In the genomic region with DNA sequence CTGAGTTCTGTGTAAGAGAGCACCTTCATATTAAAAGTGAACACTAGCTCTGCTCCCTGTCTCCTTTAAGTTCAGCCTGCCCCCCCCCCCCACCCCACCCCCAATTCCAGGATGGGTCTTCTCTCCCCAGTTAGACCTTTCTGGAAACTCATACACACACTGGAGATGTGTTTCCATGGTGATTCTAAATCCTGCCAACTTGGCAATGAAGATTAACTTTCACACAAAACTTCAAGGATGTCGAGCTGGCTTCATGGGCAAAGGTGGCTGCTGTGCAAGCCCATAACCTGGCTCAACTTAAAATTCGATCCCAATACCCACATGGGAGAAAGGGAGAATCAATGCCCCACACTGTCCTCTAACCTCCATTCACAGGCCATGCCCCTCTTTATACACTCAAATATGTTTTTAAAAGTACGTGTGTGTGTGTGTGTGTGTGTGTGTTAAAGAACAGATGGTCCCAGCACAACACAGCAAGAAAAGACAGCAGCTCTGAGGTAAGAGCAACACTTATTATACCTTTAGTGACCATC, we compare ENCODE assay signal across 8 mouse cellular contexts. TPM values are rescaled to one million over a fixed set of nuclear protein-coding genes. Genes with fewer than 3 reads are reported as not detected.
DNase-seq lines count a peak whose midpoint lies in the region; ATAC-seq and TF ChIP-seq lines count a peak whose summit lies in the region.

No protein-coding gene starts in this region.

- no peaks in the 10 kb centered on the region; the same call in 1 of the 2 replicates for H3K4me1 ChIP-seq in cerebellum, adult 2 months (ENCODE audit: control insufficient read depth, insufficient read depth, low read length)
- H3K4me1 ChIP-seq in lung, postnatal 0 days (ENCODE audit: insufficient read depth, low read depth, low read length): peaks cover 11% of the 10 kb centered on the region; the same call in 1 of the 2 replicates
- H3K4me1 ChIP-seq in limb, embryonic 11.5 days (ENCODE audit: control insufficient read depth, insufficient read depth, low read length): peaks cover 11% of the 10 kb centered on the region
- H3K4me1 ChIP-seq in stomach, embryonic 14.5 days (ENCODE audit: control insufficient read depth, insufficient read depth, low read length): peaks cover 28% of the 10 kb centered on the region

- no peak for TF ChIP-seq EP300 in lung, postnatal 0 days (IDR thresholded peaks at IDR 0.05)

- peak overlapping the region; percentile 17; the same call in 1 of the 2 replicates for H3K27ac ChIP-seq in cerebellum, adult 2 months (ENCODE audit: insufficient read depth, low read length)
- H3K27ac ChIP-seq in lung, postnatal 0 days (ENCODE audit: low read length): peak overlapping the region; percentile 92; the same call in 1 of the 2 replicates
- H3K27ac ChIP-seq in limb, embryonic 11.5 days (replicated peaks; ENCODE audit: low read depth, low read length): peak overlapping the region; percentile 86; the same call in 1 of the 2 replicates
- H3K27ac ChIP-seq in stomach, embryonic 14.5 days (ENCODE audit: low read length): peak overlapping the region; percentile 96

- no peak for ATAC-seq in lung, postnatal 0 days
- ATAC-seq in limb, embryonic 11.5 days (ENCODE audit: insufficient number of reproducible peaks, low FRiP score, low TSS enrichment, low read depth): no peak
- ATAC-seq in stomach, embryonic 14.5 days (ENCODE audit: insufficient number of reproducible peaks, insufficient read depth, low FRiP score, low read depth): no peak
- no peak for ATAC-seq in megakaryocyte-erythroid progenitor cell, adult 5-6 weeks (replicated peaks; ENCODE audit: low FRiP score, low TSS enrichment, poor library complexity, severe bottlenecking)

- H3K36me3 ChIP-seq in lung, postnatal 0 days (ENCODE audit: insufficient read depth, low read length): 0 out of 2 replicates have a peak, but pooled peaks cover 7% of the 10 kb centered on the region
- H3K36me3 ChIP-seq in limb, embryonic 11.5 days (ENCODE audit: control insufficient read depth, insufficient read depth, low read length): no peaks in the 10 kb centered on the region; the same call in 1 of the 2 replicates
- H3K36me3 ChIP-seq in stomach, embryonic 14.5 days (ENCODE audit: control insufficient read depth, insufficient read depth, low read length): peaks cover 9% of the 10 kb centered on the region

- no peaks in the 10 kb centered on the region for H3K9me3 ChIP-seq in lung, postnatal 0 days (ENCODE audit: low read length)
- no peaks in the 10 kb centered on the region for H3K9me3 ChIP-seq in limb, embryonic 11.5 days (ENCODE audit: control insufficient read depth, low read length)
- H3K9me3 ChIP-seq in stomach, embryonic 14.5 days (ENCODE audit: control insufficient read depth, low read depth, low read length): no peaks in the 10 kb centered on the region

- DNase-seq in cerebellum, adult 2 months: peak in 1 of 2 experiments; percentile 36
- no peak for DNase-seq in cerebellum, adult 11 months
- no peak for DNase-seq in lung, postnatal 0 days (ENCODE audit: low spot score)
- no peak for DNase-seq in lung, adult 18-20 months
- DNase-seq in limb, embryonic 11.5 days (ENCODE audit: low spot score): no peak
- no peak for DNase-seq in right cerebral cortex, postnatal 14 days

- TF ChIP-seq CTCF in cerebellum, adult 2 months (IDR thresholded peaks at IDR 0.05; ENCODE audit: borderline replicate concordance, insufficient read depth, low read depth, low read length): no peak
- TF ChIP-seq CTCF in lung, postnatal 0 days (IDR thresholded peaks at IDR 0.05): no peak

- no peak for TF ChIP-seq POLR2A in cerebellum, adult 2 months (IDR thresholded peaks at IDR 0.05; ENCODE audit: borderline replicate concordance, insufficient read depth, low read length)

- H3K4me3 ChIP-seq in cerebellum, adult 2 months (replicated peaks; ENCODE audit: insufficient read depth, low read depth, low read length): peak overlapping the region; percentile 70
- no peak overlapping the region for H3K4me3 ChIP-seq in lung, postnatal 0 days (ENCODE audit: low read depth, low read length)
- peak overlapping the region; percentile 78; the same call in 1 of the 2 replicates for H3K4me3 ChIP-seq in limb, embryonic 11.5 days (ENCODE audit: low read depth, low read length)
- peak overlapping the region; percentile 85 for H3K4me3 ChIP-seq in stomach, embryonic 14.5 days (ENCODE audit: low read depth, low read length)

- peak overlapping the region; percentile 69 for H3K4me2 ChIP-seq in lung, postnatal 0 days (replicated peaks; ENCODE audit: low read depth, low read length)
- peak overlapping the region; percentile 88 for H3K4me2 ChIP-seq in limb, embryonic 11.5 days (ENCODE audit: low read depth, severe bottlenecking)
- peak overlapping the region; percentile 83 for H3K4me2 ChIP-seq in stomach, embryonic 14.5 days (replicated peaks; ENCODE audit: low read depth, low read length)

- H3K9ac ChIP-seq in lung, postnatal 0 days (replicated peaks; ENCODE audit: low read depth): peak overlapping the region; percentile 57; the same call in 1 of the 2 replicates
- H3K9ac ChIP-seq in limb, embryonic 11.5 days (ENCODE audit: low read length): no peak overlapping the region; the same call in 1 of the 2 replicates
- peak overlapping the region; percentile 88 for H3K9ac ChIP-seq in stomach, embryonic 14.5 days (replicated peaks; ENCODE audit: low read depth, low read length)

- 16% methylated on average over 3 of the region's 3 CpGs for WGBS in cerebellum, adult 2 months
- WGBS in lung, postnatal 0 days: 54% methylated on average over 3 of the region's 3 CpGs
- WGBS in limb, embryonic 11.5 days: 74% methylated on average over 3 of the region's 3 CpGs
- 46% methylated on average over 3 of the region's 3 CpGs for WGBS in stomach, embryonic 14.5 days

- no peaks in the 10 kb centered on the region for H3K27me3 ChIP-seq in cerebellum, adult 2 months (ENCODE audit: control insufficient read depth, insufficient read depth, low read length)
- no peaks in the 10 kb centered on the region for H3K27me3 ChIP-seq in lung, postnatal 0 days (replicated peaks; ENCODE audit: insufficient read depth, low read length)
- H3K27me3 ChIP-seq in limb, embryonic 11.5 days (ENCODE audit: control insufficient read depth, insufficient read depth, low read length): no peaks in the 10 kb centered on the region
- no peaks in the 10 kb centered on the region for H3K27me3 ChIP-seq in stomach, embryonic 14.5 days (ENCODE audit: control insufficient read depth, insufficient read depth, low read length)

RNA-seq across cellular contexts. Expression of gene Ppp6r1, which starts 1.2 kb away (rescaled TPM):
- 130 and 136 TPM in 2 replicates for polyA plus RNA-seq in cerebellum, adult 2 months (2012; rRNA removed)
- polyA plus RNA-seq in lung, postnatal 0 days (2015; fragmentation: Nextera tagmentation; extraction: Ambion mirVana): 6.8 and 7.5 TPM in 2 replicates
- polyA plus RNA-seq in limb, embryonic 11.5 days (2014; fragmentation: Nextera tagmentation; extraction: Ambion mirVana): 4.9 and 6.5 TPM in 2 replicates
- 10.2 and 11.7 TPM in 2 replicates for polyA plus RNA-seq in stomach, embryonic 14.5 days (2014; fragmentation: Nextera tagmentation; extraction: Ambion mirVana)
- 81.4 and 118 TPM in 2 replicates for total RNA-seq in megakaryocyte-erythroid progenitor cell, adult 5-6 weeks (2014; fragmentation: Nextera tagmentation)
- total RNA-seq in megakaryocyte-erythroid progenitor cell, adult 5-6 weeks (2017): 82.5 and 90.9 TPM in 2 replicates

RNA-seq across cellular contexts. Expression of gene Hspbp1, which starts 24.9 kb away (rescaled TPM):
- polyA plus RNA-seq in cerebellum, adult 2 months (2012; rRNA removed): 94.5 and 96.8 TPM in 2 replicates
- 49.7 and 54.4 TPM in 2 replicates for polyA plus RNA-seq in lung, postnatal 0 days (2015; fragmentation: Nextera tagmentation; extraction: Ambion mirVana)
- polyA plus RNA-seq in limb, embryonic 11.5 days (2014; fragmentation: Nextera tagmentation; extraction: Ambion mirVana): 104 and 112 TPM in 2 replicates
- polyA plus RNA-seq in stomach, embryonic 14.5 days (2014; fragmentation: Nextera tagmentation; extraction: Ambion mirVana): 84.8 and 94.2 TPM in 2 replicates
- total RNA-seq in megakaryocyte-erythroid progenitor cell, adult 5-6 weeks (2014; fragmentation: Nextera tagmentation): 69.0 and 77.0 TPM in 2 replicates
- 44.9 and 47.4 TPM in 2 replicates for total RNA-seq in megakaryocyte-erythroid progenitor cell, adult 5-6 weeks (2017)

RNA-seq across cellular contexts. Expression of gene Tmem86b, which starts 28.8 kb away (rescaled TPM):
- polyA plus RNA-seq in cerebellum, adult 2 months (2012; rRNA removed): 45.2 and 47.9 TPM in 2 replicates
- polyA plus RNA-seq in lung, postnatal 0 days (2015; fragmentation: Nextera tagmentation; extraction: Ambion mirVana): 0.90 and 0.91 TPM in 2 replicates
- 1.1 and 2.5 TPM in 2 replicates for polyA plus RNA-seq in limb, embryonic 11.5 days (2014; fragmentation: Nextera tagmentation; extraction: Ambion mirVana)
- polyA plus RNA-seq in stomach, embryonic 14.5 days (2014; fragmentation: Nextera tagmentation; extraction: Ambion mirVana): 1.4 and 1.6 TPM in 2 replicates
- 17.6 and 19.4 TPM in 2 replicates for total RNA-seq in megakaryocyte-erythroid progenitor cell, adult 5-6 weeks (2014; fragmentation: Nextera tagmentation)
- total RNA-seq in megakaryocyte-erythroid progenitor cell, adult 5-6 weeks (2017): 7.7 and 15.6 TPM in 2 replicates

RNA-seq across cellular contexts. Expression of gene Brsk1, which starts 30.4 kb away (rescaled TPM):
- polyA plus RNA-seq in cerebellum, adult 2 months (2012; rRNA removed): 177 and 182 TPM in 2 replicates
- polyA plus RNA-seq in lung, postnatal 0 days (2015; fragmentation: Nextera tagmentation; extraction: Ambion mirVana): 0.31 and 0.45 TPM in 2 replicates
- 1.7 and 2.5 TPM in 2 replicates for polyA plus RNA-seq in limb, embryonic 11.5 days (2014; fragmentation: Nextera tagmentation; extraction: Ambion mirVana)
- 2.3 and 4.0 TPM in 2 replicates for polyA plus RNA-seq in stomach, embryonic 14.5 days (2014; fragmentation: Nextera tagmentation; extraction: Ambion mirVana)
- not detected in 2 replicates for total RNA-seq in megakaryocyte-erythroid progenitor cell, adult 5-6 weeks (2014; fragmentation: Nextera tagmentation)
- total RNA-seq in megakaryocyte-erythroid progenitor cell, adult 5-6 weeks (2017): not detected in 2 replicates

RNA-seq across cellular contexts. Expression of gene Ptprh, which starts 56.1 kb away (rescaled TPM):
- polyA plus RNA-seq in cerebellum, adult 2 months (2012; rRNA removed): 1.4 TPM in 2 replicates
- polyA plus RNA-seq in lung, postnatal 0 days (2015; fragmentation: Nextera tagmentation; extraction: Ambion mirVana): not detected in 2 replicates
- polyA plus RNA-seq in limb, embryonic 11.5 days (2014; fragmentation: Nextera tagmentation; extraction: Ambion mirVana): not detected in 2 replicates
- polyA plus RNA-seq in stomach, embryonic 14.5 days (2014; fragmentation: Nextera tagmentation; extraction: Ambion mirVana): not detected in 2 replicates
- not detected in 2 replicates for total RNA-seq in megakaryocyte-erythroid progenitor cell, adult 5-6 weeks (2014; fragmentation: Nextera tagmentation)
- total RNA-seq in megakaryocyte-erythroid progenitor cell, adult 5-6 weeks (2017): 0.46 TPM in 1 of 2 replicates, not detected in the other

Comparison
In these comparisons a context has a peak if more than half of its experiments do, and no peak if none do; other contexts are left out.
1. H3K27ac ChIP-seq: peak in every context shown above with its lines; median percentile 96 in stomach, embryonic 14.5 days; 92 in lung, postnatal 0 days; 86 in limb, embryonic 11.5 days; 17 in cerebellum, adult 2 months.
2. RNA of gene Ppp6r1, which starts 1.2 kb away (polyA plus RNA-seq): 130 to 136 TPM in cerebellum, adult 2 months; 10.2 to 11.7 TPM in stomach, embryonic 14.5 days, 6.8 to 7.5 TPM in lung, postnatal 0 days and 4.9 to 6.5 TPM in limb, embryonic 11.5 days; every median in the first group is over 10 times any median in the second.
3. RNA of gene Tmem86b, which starts 28.8 kb away (polyA plus RNA-seq): 45.2 to 47.9 TPM in cerebellum, adult 2 months; 1.4 to 1.6 TPM in stomach, embryonic 14.5 days, 1.1 to 2.5 TPM in limb, embryonic 11.5 days and 0.90 to 0.91 TPM in lung, postnatal 0 days; every median in the first group is over 10 times any median in the second.
4. Peak in every context shown above with its lines, with median percentiles within 50 percentile points of each other: H3K4me2 ChIP-seq.